Mouse (Mus musculus) CH12.LX (cell line): Measurements from ENCODE around the gene Kpna7. TPM values are rescaled to one million over a fixed set of nuclear protein-coding genes. Genes with fewer than 3 reads are reported as not detected.

Experiments used
- DNase-seq: peaks from one replicate; pipeline ENCODE4 v3.0.0-alpha.2; 2013; ENCODE audit errors: extremely low read depth
- H3K27ac ChIP-seq: 2 replicates; pipeline ENCODE4 v1.5.1; 2012; ENCODE audit warnings: low read depth, mild to moderate bottlenecking, control low read depth, moderate library complexity; ENCODE audit not compliant: insufficient read depth
- H3K27me3 ChIP-seq: replicated peaks from 2 replicates; pipeline ENCODE3; 2012; ENCODE audit warnings: inconsistent platforms
- H3K36me3 ChIP-seq, 2 experiments: replicated peaks in 1 of 2; 2 replicates each; pipeline versions ENCODE3 to v1.6.1; 2012; ENCODE audit warnings: inconsistent platforms in 1 of 2, low read length in 1 of 2, mild to moderate bottlenecking in 1 of 2, mixed read lengths in 1 of 2, moderate library complexity in 1 of 2; ENCODE audit not compliant: control insufficient read depth in 1 of 2, insufficient read depth in 1 of 2
- H3K4me1 ChIP-seq, 2 experiments: 2 replicates each; pipeline ENCODE4 v1.6.1; 2012; ENCODE audit warnings: inconsistent platforms in 1 of 2, moderate library complexity in 1 of 2; ENCODE audit not compliant: insufficient read depth in 2 of 2, control insufficient read depth in 1 of 2
- H3K4me2 ChIP-seq: 2 replicates; pipeline ENCODE4 v1.6.1; 2012; ENCODE audit warnings: low read depth, mild to moderate bottlenecking, control low read depth; ENCODE audit not compliant: poor library complexity, insufficient read depth, severe bottlenecking
- H3K4me3 ChIP-seq, 3 experiments: fragments of 150-350 bp in 1 of 3; sonication (generic) in 1 of 3; replicated peaks in 1 of 3; 2 replicates each; pipeline versions ENCODE3 to v1.5.1; 2011 to 2012; ENCODE audit warnings: low read depth in 2 of 3, low read length in 2 of 3, mild to moderate bottlenecking in 2 of 3, moderate library complexity in 2 of 3, control low read depth in 1 of 3, improper control_type of control experiment in 1 of 3, inconsistent platforms in 1 of 3, mixed read lengths in 1 of 3; ENCODE audit not compliant: poor library complexity in 1 of 3
- H3K79me2 ChIP-seq: replicated peaks from 2 replicates; pipeline ENCODE4 v1.6.1; 2012; ENCODE audit warnings: mild to moderate bottlenecking, moderate library complexity; ENCODE audit not compliant: control insufficient read depth, poor library complexity, insufficient read depth, severe bottlenecking; ENCODE audit errors: extremely low read depth
- H3K9ac ChIP-seq: 2 replicates; pipeline ENCODE4 v1.6.1; 2012; ENCODE audit warnings: low read depth, mild to moderate bottlenecking, control low read depth, moderate library complexity; ENCODE audit not compliant: insufficient read depth
- H3K9me3 ChIP-seq: replicated peaks from 2 replicates; pipeline ENCODE3; 2012; ENCODE audit warnings: low read length, inconsistent platforms, mixed read lengths
- BHLHE40 ChIP-seq: IDR thresholded peaks from 2 replicates; pipeline ENCODE4 v1.6.1; 2011; ENCODE audit warnings: mild to moderate bottlenecking, low read depth, low read length, improper control_type of control experiment
- CHD2 ChIP-seq: IDR thresholded peaks from 2 replicates; pipeline ENCODE4 v1.6.1; 2011; ENCODE audit warnings: low read length, improper control_type of control experiment
- E2F4 ChIP-seq: IDR thresholded peaks from 2 replicates; pipeline ENCODE4 v1.6.1; 2011; ENCODE audit warnings: low read depth, low read length, improper control_type of control experiment; ENCODE audit not compliant: insufficient replicate concordance
- ELF1 ChIP-seq: IDR thresholded peaks from 2 replicates; pipeline ENCODE4 v1.6.1; 2014; ENCODE audit warnings: low read depth, mild to moderate bottlenecking, inconsistent platforms, low read length, improper control_type of control experiment
- EP300 ChIP-seq: IDR thresholded peaks from 2 replicates; pipeline ENCODE4 v1.6.1; 2011; ENCODE audit warnings: low read length, improper control_type of control experiment
- ETS1 ChIP-seq: conservative IDR thresholded peaks from 2 replicates; pipeline ENCODE4 v1.6.1; 2012; ENCODE audit warnings: low read depth, mild to moderate bottlenecking, inconsistent platforms, low read length, improper control_type of control experiment, moderate library complexity
- HCFC1 ChIP-seq: IDR thresholded peaks from 2 replicates; pipeline ENCODE4 v1.6.1; 2012; ENCODE audit warnings: low read depth, mild to moderate bottlenecking, inconsistent platforms, low read length, improper control_type of control experiment
- IRF4 ChIP-seq: IDR thresholded peaks from 2 replicates; pipeline ENCODE4 v1.6.1; 2014; ENCODE audit warnings: low read depth, mild to moderate bottlenecking, inconsistent platforms, low read length, improper control_type of control experiment
- JUND ChIP-seq: conservative IDR thresholded peaks from 2 replicates; pipeline ENCODE4 v1.6.1; 2011; ENCODE audit warnings: low read depth, low read length, improper control_type of control experiment
- KAT2A ChIP-seq: IDR thresholded peaks from 2 replicates; pipeline ENCODE4 v1.6.1; 2012; ENCODE audit warnings: low read length, improper control_type of control experiment, inconsistent platforms; ENCODE audit not compliant: insufficient replicate concordance
- MAX ChIP-seq: IDR thresholded peaks from 2 replicates; pipeline ENCODE4 v1.6.1; 2011; ENCODE audit warnings: low read length, improper control_type of control experiment
- MXI1 ChIP-seq: IDR thresholded peaks from 2 replicates; pipeline ENCODE4 v1.6.1; 2011; ENCODE audit warnings: mild to moderate bottlenecking, low read depth, low read length, improper control_type of control experiment
- MYC ChIP-seq: IDR thresholded peaks from 2 replicates; pipeline ENCODE4 v1.6.1; 2011; ENCODE audit warnings: low read depth, mild to moderate bottlenecking, improper control_type of control experiment, low read length
- NELFE ChIP-seq: IDR thresholded peaks from 2 replicates; pipeline ENCODE4 v1.6.1; 2011; ENCODE audit warnings: low read depth, low read length, improper control_type of control experiment
- NRF1 ChIP-seq: IDR thresholded peaks from 2 replicates; pipeline ENCODE4 v1.6.1; 2014; ENCODE audit warnings: low read depth, mild to moderate bottlenecking, inconsistent platforms, low read length, improper control_type of control experiment, moderate library complexity
- SIN3A ChIP-seq: IDR thresholded peaks from 2 replicates; pipeline ENCODE4 v1.6.1; 2012; ENCODE audit warnings: low read length, improper control_type of control experiment, inconsistent platforms
- TBP ChIP-seq: conservative IDR thresholded peaks from 2 replicates; pipeline ENCODE4 v1.6.1; 2011; ENCODE audit warnings: low read depth, low read length, improper control_type of control experiment
- USF1 ChIP-seq: IDR thresholded peaks from 2 replicates; pipeline ENCODE4 v1.6.1; 2014; ENCODE audit warnings: low read depth, mild to moderate bottlenecking, inconsistent platforms, low read length, improper control_type of control experiment
- ZMIZ1 ChIP-seq: IDR thresholded peaks from 2 replicates; pipeline ENCODE4 v1.6.1; 2012; ENCODE audit warnings: low read depth, mild to moderate bottlenecking, inconsistent platforms, low read length, improper control_type of control experiment
- ZNF384 ChIP-seq: IDR thresholded peaks from 2 replicates; pipeline ENCODE4 v1.6.1; 2012; ENCODE audit warnings: low read depth, low read length, improper control_type of control experiment, inconsistent platforms
- dilution Hi-C: fragments of 300-500 bp; cut with MboI; formaldehyde crosslinking; loops from 2 replicates; pipeline ENCODE4 v1.14.3; 2020; ENCODE audit warnings: low sequenced_read_pairs; ENCODE audit not compliant: extremely low pct_unique_long_range_greater_than_20kb, extremely low pct_ligation_motif_present
- in situ Hi-C: fragments of 300-500 bp; cut with MboI; formaldehyde crosslinking; loops from 3 replicates; pipeline ENCODE4 v1.14.3; 2019; ENCODE audit warnings: low sequenced_read_pairs, low pct_ligation_motif_present, low pct_unique_long_range_greater_than_20kb, mixed read lengths
- polyA plus RNA-seq: library from polyadenylated mRNA; unstranded; fragments of >175 nt; gene quantifications from 2 replicates; pipeline ENCODE4 v1.2.1, GENCODE M21; 2012; ENCODE audit warnings: low read depth; ENCODE audit not compliant: insufficient read length
- total RNA-seq, 2 experiments: library from RNA; depleted of rRNA; stranded (reverse); fragments of 300-350 nt in 1 of 2; fragments of >200 nt in 1 of 2; gene quantifications; 2 replicates each; pipeline ENCODE4 v1.2.3; 2012 to 2014

Kpna7 gene
- total and polyA plus RNA-seq, 3 experiments, result 0.26 TPM; not detected in 2

GRCm38 (mm10) chr5:145116316-145116715 lies 32.5 kb upstream of the Kpna7 start (continued):
- peak; percentile 28; the same call in 1 of the 2 replicates for TF ChIP-seq BHLHE40

DNA sequence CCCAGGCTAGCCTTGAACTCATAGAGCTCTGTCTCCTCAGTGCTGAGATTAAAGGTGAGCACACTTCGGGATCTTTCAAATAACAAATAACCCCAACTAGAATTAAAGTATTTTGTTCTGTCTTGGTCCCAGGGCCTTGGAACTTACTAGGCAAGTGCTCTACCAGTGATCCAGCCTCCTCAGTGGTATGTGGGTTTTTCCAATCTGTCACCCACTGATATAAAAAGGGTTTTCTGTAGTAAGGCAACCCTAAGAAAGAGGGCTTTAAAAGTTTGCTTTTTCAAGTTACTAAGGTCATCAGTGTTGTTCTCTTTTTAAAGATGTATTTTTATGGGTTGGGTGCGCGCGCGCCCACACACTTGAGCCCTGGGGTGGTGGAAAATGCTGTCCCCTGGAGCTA lies 31.9 kb upstream of the Kpna7 start:
- H3K79me2 ChIP-seq, result peaks cover 61% of the 10 kb centered on the region
- H3K4me2 ChIP-seq, result peak overlapping the region; percentile 87
- peaks cover 2 to 13% of the 10 kb centered on the region in 2 experiments; a peak in 2 of 4 replicates for H3K4me1 ChIP-seq
- no peak for DNase-seq
- dilution Hi-C loops (no loop called here), in situ Hi-C loops (no loop called here)
- TF ChIP-seq ELF1 (no peak), NRF1 (peak; percentile 60)
- peaks cover 12% of the 10 kb centered on the region for H3K9me3 ChIP-seq
- H3K9ac ChIP-seq, result peak overlapping the region; percentile 77
- peaks cover 20 to 53% of the 10 kb centered on the region in 2 experiments for H3K36me3 ChIP-seq
- no peaks in the 10 kb centered on the region for H3K27me3 ChIP-seq
- H3K4me3 ChIP-seq, result peak overlapping the region; percentile 40 to 97 (median 73)
- H3K27ac ChIP-seq, result peak overlapping the region; percentile 77

GRCm38 (mm10) chr5:145114606-145115473 lies 31.0 kb upstream of the Kpna7 start:
- Histone ChIP-seq H3K4me3 (peak overlapping the region; percentile 73 to 98 (median 97)), H3K79me2 (peaks cover 53% of the 10 kb centered on the region), H3K4me2 (peak overlapping the region; percentile 86), H3K9ac (peak overlapping the region; percentile 77), H3K27me3 (no peaks in the 10 kb centered on the region), H3K9me3 (peaks cover 12% of the 10 kb centered on the region), H3K27ac (peak overlapping the region; percentile 60), H3K4me1 (peaks cover 2 to 13% of the 10 kb centered on the region in 2 experiments; a peak in 2 of 4 replicates), H3K36me3 (peaks cover 19 to 53% of the 10 kb centered on the region in 2 experiments)
- DNase-seq, result peak; percentile 44
- dilution Hi-C loops, result no loop called here
- peak; percentile 13; the same call in 1 of the 2 replicates for TF ChIP-seq IRF4
- peak; percentile 86 for TF ChIP-seq ELF1
- no peak for TF ChIP-seq CHD2
- TF ChIP-seq SIN3A, result peak; percentile 38; the same call in 1 of the 2 replicates
- peak; percentile 56; the same call in 1 of the 2 replicates for TF ChIP-seq MXI1
- in situ Hi-C loops, result no loop called here

- Histone ChIP-seq H3K4me1 (peaks cover 2 to 13% of the 10 kb centered on the region in 2 experiments; a peak in 2 of 4 replicates), H3K9ac (peak within 1 kb of the TSS; percentile 77), H3K9me3 (peaks cover 11% of the 10 kb centered on the region), H3K4me2 (peak within 1 kb of the TSS; percentile 86), H3K27me3 (no peaks in the 10 kb centered on the region), H3K79me2 (peaks cover 46% of the 10 kb centered on the region), H3K36me3 (peaks cover 24 to 54% of the 10 kb centered on the region in 2 experiments), H3K4me3 (peak within 1 kb of the TSS; percentile 73 to 98 (median 97)), H3K27ac (peak within 1 kb of the TSS; percentile 60)
- in situ Hi-C loops (no loop called here), dilution Hi-C loops (no loop called here)
- peak; percentile 63 for DNase-seq
- TF ChIP-seq NELFE, result peak; percentile 85
- TF ChIP-seq TBP, result no peak
- TF ChIP-seq EP300, result no peak
- TF ChIP-seq HCFC1, result no peak
- TF ChIP-seq ETS1, result no peak
- peak; percentile 56 for TF ChIP-seq ZMIZ1
- no peak for TF ChIP-seq KAT2A
- TF ChIP-seq JUND, result no peak
- TF ChIP-seq USF1, result no peak
- no peak for TF ChIP-seq MYC
- TF ChIP-seq MAX, result peak; percentile 29; the same call in 1 of the 2 replicates
- TF ChIP-seq E2F4, result no peak
- TF ChIP-seq ZNF384, result no peak
- TF ChIP-seq ELF1, result peak; percentile 61; the same call in 1 of the 2 replicates
- TF ChIP-seq SIN3A, result no peak; the same call in 1 of the 2 replicates
- TF ChIP-seq BHLHE40, result no peak
Observed at GRCm38 (mm10) chr5:145114071-145114605, 30.3 kb upstream of the Kpna7 start, which contains the start of gene Arpc1b. TSS of gene Arpc1b (plus strand) at chr5:145114215.
